Mouse (Mus musculus) testis, adult 2 months (tissue): ENCODE data around the gene Mptx2.

ENCODE experiments used
- CTCF ChIP-seq: fragments of 200-500 bp; IDR thresholded peaks from 2 replicates; pipeline ENCODE4 v1.5.1; 2012; ENCODE audit warnings: low read depth, mild to moderate bottlenecking, inconsistent platforms, low read length, moderate library complexity; ENCODE audit not compliant: control insufficient read depth, insufficient read depth, insufficient replicate concordance
- POLR2A ChIP-seq: fragments of 200-500 bp; IDR thresholded peaks from 2 replicates; pipeline ENCODE4 v1.6.1; 2012; ENCODE audit warnings: low read depth, mild to moderate bottlenecking, inconsistent platforms, low read length, moderate library complexity; ENCODE audit not compliant: control insufficient read depth

- no peak for TF ChIP-seq POLR2A
- no peak for TF ChIP-seq CTCF
Observed at GRCm38 (mm10) chr1:173227081-173227480, 50.5 kb downstream of the Mptx2 start, which contains the start of gene Fcer1a.
